Mouse (Mus musculus) myocyte (in vitro differentiated cells): ENCODE data around the gene Siae.
A peak's percentile ranks its signal among the peaks of the same experiment; 100 is the strongest.

Source experiments
- MAX ChIP-seq: IDR thresholded peaks from one replicate; pipeline ENCODE4 v1.6.1; 2011; ENCODE audit warnings: low read depth, mild to moderate bottlenecking, control low read depth
- MYOD1 ChIP-seq, 3 experiments: IDR thresholded peaks; one replicate each; pipeline ENCODE4 v1.6.1; 2011; ENCODE audit warnings: control low read depth in 2 of 3, low read depth in 2 of 3, mild to moderate bottlenecking in 2 of 3, moderate library complexity in 1 of 3; ENCODE audit not compliant: insufficient read length in 2 of 3, control insufficient read depth in 1 of 3
- POLR2A ChIP-seq: IDR thresholded peaks from one replicate; pipeline ENCODE4 v1.6.1; 2011; ENCODE audit warnings: low read depth, mild to moderate bottlenecking, control low read depth, moderate library complexity; ENCODE audit not compliant: insufficient read length
- POLR2AphosphoS2 ChIP-seq: IDR thresholded peaks from one replicate; pipeline ENCODE4 v1.6.1; 2011; ENCODE audit warnings: low read depth, control low read depth; ENCODE audit not compliant: insufficient read length
- USF1 ChIP-seq: IDR thresholded peaks from one replicate; pipeline ENCODE4 v1.6.1; 2011; ENCODE audit warnings: low read depth, mild to moderate bottlenecking, control low read depth, moderate library complexity

DNA sequence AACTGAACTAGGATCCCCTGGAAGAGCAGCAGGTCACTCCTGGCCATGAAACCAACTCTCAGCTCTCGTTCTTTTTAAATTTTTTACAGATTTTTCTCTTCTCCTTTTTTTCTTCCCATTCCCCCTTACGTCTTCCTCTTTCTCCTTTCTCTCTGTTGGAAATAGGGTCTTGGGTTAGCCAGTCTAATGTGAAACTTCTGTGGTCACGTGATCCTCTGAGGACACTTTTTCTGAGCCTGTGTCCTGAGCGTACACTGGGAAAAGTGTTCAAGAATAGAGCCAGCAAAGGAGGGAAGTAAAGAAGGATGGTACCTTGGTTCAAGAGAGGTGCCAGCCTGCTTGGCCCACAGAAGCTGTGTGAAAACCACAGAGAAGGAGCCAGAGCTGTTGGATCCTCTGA lies 34.9 kb downstream of the Siae start:
- TF ChIP-seq POLR2A = no peak
- no peak for TF ChIP-seq MAX
- TF ChIP-seq MYOD1 (IDR thresholded peaks at IDR 0.05; ENCODE audit: control insufficient read depth in 1 of 3, insufficient read length in 2 of 3, low read depth in 2 of 3) = no peak
- TF ChIP-seq USF1 = peak; percentile 23
- TF ChIP-seq POLR2AphosphoS2 = no peak
